Mouse (Mus musculus): ENCODE measurements around the gene Arhgef5.

The Arhgef5 gene

DNA sequence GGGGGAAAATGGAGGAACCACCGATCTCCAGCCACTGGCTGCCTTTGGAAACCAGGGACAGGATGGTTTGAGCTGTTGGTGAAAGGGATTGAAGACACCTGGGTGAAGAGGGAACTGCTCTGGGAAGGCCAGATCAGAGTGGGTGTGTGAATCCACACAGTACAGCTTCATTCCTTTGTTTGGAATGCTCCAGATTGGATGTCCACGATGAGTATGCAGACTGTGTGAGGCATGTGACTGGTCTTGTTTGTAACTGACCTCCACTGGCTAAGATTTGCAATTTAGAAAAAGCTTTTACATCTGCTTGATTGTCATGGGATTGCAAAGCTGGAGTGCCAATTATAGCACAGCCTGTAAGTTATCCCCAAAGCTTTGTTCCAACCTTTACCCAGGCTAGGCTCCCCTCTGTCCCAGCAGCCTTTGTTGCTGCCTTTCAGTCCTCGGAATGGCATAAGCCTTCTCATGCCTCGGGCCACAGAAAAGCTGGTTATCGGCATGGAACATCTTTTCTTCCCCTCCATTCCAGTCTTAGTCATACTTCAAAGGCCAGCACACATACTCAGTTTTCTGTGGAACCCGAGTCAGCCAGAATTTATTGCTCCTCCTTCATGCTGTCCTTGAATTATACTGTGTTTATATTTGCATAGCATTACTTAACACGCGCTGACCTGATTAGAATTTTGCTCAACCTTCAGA, 47.7 kb downstream of the Arhgef5 start:
- DNase-seq (ENCODE audit: low read depth, low spot score), result no peak

DNA sequence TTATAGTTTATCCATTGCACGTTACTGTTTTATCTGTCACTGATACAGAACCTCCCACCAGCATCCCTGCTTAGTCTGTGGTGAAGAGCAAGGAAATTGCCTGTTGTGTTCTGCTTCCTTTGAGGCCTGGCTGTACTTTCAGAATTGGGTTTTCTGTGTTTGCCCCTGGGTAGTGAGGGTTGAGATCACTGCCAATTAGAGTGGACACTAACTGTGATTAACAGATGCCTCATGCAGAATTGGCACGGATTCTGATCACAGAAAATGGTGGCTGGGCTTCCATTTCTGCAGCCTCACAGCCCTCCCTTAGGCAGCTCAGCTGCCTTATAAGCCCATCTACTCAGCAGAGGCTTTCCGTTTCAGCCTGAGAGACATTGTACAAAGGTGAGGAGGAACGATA, 68.1 kb downstream of the Arhgef5 start:
- no peak for DNase-seq (ENCODE audit: low read depth, low spot score)

DNA sequence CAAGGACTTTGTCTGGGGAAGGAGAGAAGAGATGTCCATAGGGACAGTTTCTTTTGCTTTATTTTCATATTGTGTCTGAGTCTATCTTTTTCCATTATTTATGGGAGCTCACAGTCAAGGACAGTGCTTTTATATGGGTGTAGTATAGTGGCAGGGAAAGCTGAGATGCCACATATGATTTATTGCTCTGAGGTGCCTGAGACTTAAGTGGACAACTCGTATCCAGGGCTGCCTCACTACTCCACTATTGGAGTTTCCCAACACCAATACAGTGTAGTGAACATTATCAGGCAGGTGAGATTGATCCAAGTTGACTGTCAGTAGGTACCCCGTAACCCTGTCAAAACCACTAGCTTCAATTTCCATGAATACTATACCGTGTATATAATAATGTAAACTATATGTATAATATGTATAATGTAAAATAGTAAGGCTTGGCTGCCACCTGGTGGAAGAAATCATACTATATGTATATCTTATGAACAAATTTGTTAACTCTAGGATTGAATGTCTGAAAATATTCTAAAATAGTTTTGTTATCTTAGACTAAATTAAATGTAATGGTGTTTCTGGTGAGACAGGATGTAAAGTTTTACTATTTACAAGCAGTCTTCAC, 70.3 kb downstream of the Arhgef5 start:
- DNase-seq (ENCODE audit: low read depth, low spot score), result peak; percentile 70

DNA sequence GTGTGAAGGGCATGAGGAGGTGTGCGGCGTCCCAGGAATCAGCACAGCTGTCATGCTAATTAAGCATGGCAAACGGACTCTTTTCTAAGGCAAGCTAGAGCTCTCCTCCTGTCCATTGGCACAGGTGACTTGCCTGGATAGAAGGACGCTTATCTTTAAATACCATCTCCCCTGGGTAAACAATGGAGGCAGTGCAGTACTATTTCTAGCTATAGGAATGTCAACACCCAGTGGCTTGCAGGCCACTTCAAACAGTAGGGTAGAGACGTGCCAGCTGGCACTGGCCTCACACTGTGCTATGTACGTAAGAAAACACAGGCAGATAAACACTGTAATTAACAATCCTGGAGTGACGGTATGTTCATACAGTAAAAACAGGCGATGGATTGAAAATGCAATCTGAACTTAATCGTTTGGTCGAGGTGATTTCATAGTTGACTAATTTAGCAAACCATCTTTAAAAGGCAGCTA, 72.1 kb downstream of the Arhgef5 start:
- no peak for DNase-seq (ENCODE audit: low read depth, low spot score)

DNA sequence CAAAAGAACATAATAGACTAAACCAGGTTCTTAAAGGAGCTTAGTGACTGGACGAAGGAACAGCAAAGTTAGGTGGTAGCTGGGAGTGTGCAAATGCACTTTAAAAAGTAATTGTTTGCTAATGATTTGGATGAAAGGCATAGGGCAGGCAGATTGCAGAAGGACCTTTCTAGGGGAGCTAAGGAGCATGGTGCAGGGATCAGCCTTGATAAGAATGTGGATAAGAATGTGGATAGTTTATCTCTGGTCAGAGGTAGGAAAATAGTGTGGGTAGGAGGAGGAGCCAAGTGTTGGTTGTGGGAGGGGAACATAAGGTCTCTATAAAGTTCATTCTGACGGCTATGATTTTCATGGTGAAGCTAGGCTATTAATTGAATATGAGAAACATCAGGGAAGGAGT, 73.4 kb downstream of the Arhgef5 start:
- no peak for DNase-seq (ENCODE audit: low read depth, low spot score)

Data from 3T3-L1 (cell line).